Mouse (Mus musculus): ENCODE data around the gene Izumo4.

DNA sequence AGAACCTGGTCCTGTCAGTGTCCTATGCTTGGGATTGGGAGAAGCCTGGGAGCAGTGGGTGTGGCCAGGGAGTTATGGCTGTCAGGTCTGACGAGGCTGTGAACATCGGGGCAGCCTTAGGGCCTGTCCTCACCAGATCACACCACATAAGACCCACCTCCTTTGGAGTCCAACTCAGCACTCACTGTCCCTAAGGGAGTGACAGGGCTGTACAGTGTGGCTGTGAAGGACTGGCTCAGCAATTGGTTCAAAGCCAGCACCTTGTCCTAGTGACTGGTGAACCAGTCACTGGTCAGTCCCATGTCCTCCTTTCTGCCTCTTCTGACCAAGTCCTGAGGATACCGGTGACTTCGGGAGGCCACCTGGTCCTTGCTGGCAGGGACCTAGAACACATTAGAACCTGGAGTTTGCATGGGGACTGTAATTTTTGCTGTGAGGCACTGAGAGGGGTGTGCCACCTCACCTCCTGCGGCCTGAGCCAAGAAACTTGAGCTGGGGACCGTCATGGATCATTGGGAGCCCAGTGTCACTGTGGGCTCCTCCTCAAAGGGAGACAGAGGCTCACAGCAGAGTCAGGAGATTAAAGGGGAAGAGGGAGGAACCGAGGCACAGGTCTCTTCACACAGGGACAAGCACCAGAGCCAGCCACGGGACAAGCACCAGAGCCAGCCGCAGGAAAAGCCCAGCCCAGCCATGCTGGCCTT is 22.3 kb upstream of the Izumo4 start:
- no peak for TF ChIP-seq EP300 (IDR thresholded peaks at IDR 0.05; ENCODE audit: low read depth)
- no peak for TF ChIP-seq CTCF (IDR thresholded peaks at IDR 0.05; ENCODE audit: low read depth)
